Mouse (Mus musculus) urinary bladder, adult 2 months (tissue): ENCODE measurements around the gene Zbtb9. TPM values are rescaled to one million over a fixed set of nuclear protein-coding genes. Genes with fewer than 3 reads are reported as not detected.

Experiments used
- DNase-seq: peaks from one replicate; pipeline ENCODE4 v3.0.0; 2022; ENCODE audit warnings: low spot score
- polyA plus RNA-seq: library from polyadenylated mRNA; depleted of rRNA; stranded (reverse); fragments of >200 nt; gene quantifications from 2 replicates; pipeline ENCODE4 v1.2.3, GENCODE M21; 2012; rRNA removed

The Zbtb9 gene
- polyA plus RNA-seq, 1 experiment: 8.4 TPM

DNA sequence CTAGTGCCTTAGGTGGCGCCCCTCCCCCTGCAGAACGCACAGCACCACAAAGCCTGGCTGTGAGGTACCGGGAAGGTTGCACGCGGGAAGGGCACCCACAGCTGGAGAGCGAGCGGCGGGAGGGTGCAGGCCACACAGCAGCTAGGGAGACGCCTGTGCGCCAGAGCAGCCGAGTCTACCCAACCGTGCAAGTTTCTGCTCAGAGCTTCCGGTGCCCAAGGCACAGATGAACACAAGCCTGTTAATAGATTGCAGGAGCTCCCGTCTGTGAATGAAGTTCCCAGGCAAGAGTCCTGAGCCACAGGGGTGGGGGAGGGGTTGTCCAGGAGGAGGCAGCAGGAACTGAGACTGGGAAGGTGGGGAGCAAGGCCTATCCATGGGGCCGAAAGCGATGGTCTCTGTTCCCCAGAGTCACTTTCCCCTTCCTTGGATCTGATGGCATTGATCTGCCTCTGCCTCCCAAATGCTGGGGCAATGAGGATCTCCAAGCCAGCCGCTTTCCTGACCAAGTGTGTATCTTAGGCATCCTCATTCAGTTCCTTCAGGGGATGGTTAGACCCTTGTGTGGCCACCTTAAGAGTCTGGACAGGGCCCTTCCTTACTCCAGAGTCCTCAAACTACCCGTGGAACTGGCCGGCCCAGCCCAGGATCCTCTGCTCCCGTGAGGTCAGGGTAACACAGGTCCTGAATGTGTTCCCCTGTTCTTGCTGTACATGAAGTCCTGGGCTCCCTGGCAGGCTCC is 67.5 kb downstream of the Zbtb9 start:
- DNase-seq: no peak

DNA sequence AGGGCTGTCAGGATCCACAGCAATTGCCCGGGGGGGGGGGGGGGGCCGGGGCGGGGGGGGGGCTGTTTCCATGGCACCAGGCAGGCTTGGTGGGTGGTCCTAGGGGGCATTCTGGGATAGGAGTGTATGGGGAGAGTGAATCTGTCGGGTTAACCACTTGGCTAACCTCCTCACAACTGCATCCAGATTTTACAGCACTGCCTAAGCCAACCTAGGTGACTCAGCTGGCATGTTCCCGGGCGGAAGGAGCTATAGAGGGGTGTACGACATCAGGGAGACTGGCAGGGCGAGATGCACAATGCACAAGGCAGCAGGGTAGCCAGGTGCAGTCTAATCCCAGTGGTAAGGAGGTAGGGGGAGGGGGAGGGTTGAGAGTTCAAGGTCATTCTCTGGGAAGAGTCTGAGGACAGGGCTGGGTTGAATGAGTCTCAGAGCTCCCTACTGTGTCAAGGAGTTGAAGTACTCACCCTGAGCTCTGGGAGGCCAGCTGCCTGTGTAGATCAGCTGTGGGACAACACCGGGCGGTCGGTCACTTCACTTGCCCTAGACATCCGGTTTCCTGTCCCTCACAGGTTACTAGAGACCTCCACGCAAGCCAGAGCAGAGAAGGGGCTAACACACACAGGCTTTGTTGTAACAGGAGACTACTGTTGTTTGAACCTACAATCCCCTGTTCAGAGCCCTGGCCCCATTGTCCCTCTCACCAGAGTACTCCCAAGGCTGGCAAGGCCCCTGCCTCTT is 68.2 kb downstream of the Zbtb9 start:
- no peak for DNase-seq

DNA sequence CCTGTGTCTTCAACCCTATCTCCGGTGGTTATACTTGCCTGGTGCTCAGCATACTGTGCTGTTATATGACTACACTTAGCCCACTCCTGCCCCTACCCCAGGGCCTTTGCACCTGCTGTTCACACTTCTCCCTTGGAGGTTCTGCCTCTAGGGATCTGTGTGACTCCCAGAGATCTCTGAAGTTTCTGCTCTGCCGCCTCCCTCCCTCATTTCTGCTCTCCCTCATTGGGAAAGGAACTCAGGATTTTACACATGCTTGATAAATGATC is 68.8 kb downstream of the Zbtb9 start:
- no peak for DNase-seq

DNA sequence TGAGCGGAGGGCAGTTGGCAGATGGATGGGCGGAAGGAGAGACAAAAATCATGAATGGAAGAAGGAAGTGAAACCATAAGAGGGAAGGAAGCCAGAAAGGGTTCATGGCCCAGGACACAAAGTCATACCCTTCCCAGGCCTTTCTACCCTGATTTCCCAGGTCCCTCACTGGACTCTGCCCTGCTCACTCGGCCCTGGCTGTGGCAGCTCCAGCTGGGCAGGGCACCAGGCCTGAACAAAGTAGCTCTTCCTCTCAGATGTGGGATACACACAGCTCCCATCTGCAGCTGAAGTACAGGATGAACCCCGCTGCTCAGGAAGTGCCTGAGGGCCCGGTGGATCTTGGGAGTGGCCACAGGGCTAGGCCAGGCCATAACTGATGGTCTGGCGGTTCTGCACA is 69.9 kb downstream of the Zbtb9 start:
- no peak for DNase-seq

DNA sequence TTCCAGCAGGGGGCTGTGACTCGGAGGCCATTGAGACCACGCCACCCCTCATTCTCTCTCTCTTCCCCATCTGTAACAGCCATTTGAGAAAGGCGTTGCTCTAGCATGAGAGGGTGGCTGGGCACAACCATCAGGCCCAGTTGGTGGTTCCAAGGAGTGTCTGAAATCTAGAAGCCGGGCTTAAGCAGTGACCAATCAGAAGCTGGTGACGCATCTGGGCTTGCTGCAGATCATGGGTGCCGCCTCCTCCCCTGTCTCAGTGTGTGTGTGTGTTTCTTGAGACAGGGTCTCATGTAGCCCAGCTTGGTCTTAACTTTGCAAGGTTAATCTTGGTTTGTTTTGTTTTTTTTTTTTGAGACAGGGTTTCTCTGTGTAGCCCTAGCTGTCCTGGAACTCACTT is 72.2 kb downstream of the Zbtb9 start:
- no peak for DNase-seq

DNA sequence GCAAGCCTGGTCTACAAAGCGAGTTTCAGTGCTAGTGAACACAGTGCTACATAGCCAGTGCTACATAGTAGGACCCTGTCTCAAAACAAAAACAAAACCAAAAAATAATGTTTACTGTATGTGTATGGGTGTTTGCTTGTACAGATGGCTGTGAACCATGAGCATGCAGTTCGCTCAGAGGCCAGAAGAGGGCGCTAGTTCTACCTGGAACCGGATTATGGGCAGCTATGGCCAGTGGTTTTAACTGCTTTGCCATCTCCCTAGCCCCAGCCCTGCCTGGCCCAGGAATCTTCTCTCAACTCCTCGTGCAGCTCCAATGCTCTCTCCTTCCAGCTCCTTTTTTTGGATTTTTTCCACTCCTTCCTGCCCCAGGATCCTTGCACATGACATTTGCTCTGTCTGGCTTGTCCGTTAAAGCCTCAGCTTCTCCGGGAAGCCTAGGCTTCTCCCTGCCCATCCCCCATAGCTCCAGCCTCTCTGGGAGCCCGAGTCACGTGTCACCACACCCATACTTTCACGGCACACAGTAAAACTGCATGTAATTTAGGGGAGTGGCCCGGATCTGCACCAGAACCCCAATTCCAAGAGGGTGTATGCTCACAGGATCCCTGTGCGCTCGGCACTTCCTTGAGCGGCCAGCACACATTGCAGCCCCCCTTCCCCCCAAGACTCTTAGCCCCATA is 74.9 kb downstream of the Zbtb9 start:
- no peak for DNase-seq

DNA sequence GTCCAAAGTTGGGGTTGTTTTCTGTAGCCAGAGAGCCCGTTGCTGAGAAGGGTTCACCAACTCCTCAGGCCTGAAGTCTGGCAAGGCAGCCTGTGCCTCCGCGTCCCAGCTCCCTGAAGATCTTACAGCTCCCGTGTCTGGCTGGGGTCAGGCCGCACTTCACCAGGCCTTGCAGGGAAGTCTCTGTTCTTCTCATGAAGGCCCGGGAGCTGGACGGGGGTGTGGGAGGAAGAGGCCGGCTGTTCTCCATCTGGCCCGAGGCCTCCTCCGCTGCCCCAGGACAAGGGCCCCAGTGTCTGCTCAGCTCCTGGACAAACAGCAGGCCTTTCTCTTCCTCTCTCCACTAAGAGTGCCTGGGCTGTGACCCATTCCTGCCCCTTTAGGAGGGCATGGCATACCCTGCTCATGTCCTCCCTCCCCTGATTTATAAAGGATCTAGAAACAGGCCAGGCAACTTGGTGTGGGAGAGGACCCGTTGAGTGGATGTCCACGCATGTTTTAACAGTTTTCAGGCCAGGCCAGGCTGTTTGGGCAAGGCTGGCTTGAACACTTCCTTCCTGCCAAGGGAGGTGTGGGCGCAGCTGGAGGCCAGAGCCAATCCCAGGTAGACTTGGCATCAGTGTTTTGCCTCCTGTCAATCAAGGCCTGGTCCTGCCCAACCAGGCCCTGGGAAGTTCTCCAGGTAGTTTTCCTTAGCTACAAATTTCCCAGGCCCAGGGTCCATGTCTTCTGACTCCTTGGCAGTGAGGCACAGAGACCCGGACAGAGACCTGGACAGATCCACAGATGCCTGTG is 75.7 kb downstream of the Zbtb9 start:
- DNase-seq: no peak

DNA sequence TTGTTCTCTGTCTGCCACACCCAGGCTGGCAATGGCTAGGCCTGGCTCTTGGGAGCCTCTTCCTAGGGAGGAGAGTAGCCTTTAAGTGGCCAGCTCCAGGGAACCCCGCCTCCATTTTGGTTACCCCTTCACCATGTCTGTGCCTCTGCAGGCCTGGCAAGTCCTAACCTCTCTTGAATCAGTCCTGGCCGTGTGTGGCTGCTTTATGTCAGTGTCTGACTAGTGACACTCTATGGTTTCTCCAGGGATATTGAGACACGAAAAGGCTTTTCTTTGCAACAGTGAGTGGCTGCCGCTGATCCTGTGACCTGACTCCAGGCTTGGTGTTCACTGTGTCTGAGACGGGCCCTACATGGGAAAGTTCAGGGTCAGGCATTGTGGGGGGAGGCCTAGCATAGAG is 77.9 kb downstream of the Zbtb9 start:
- no peak for DNase-seq

DNA sequence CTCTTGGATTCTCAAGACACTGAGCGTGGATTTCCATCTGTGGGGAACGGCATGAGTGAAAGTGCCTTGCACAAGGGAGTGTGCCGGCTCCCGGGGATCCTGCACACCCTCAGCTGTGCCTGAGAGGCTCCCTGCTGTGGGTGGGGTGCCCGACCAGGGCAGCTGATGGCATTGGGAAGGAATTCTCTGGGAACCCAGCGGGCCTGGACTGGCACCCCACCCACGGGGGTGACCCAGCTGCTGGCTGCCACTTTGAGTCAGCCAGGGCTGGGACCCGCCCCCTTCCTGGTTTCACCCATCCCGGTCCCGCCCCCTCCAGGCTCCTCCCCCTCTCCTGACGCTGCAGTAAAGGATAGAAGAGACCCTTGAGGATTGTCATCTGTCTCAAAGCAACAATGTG is 78.5 kb downstream of the Zbtb9 start:
- DNase-seq: no peak

DNA sequence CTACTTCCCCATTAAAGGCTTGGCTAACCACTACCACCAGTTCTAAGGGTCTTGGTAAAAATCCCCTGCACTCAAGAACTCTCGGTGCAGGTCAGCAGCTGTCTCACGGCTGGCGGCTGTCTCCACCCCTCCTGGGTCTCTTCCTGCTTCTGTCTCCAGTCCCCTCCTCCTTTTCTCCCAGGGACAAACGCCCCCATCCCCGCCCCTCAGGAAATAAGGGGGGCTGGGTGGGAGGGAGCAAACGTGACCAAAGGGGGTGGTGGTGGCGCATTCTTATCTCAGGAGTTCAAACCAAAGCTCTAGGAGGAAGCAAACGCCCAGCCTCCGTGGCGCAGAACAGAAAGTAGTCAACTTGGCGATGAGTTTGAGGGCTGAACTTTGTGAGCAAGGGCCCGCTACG is 83.2 kb downstream of the Zbtb9 start:
- DNase-seq: no peak

DNA sequence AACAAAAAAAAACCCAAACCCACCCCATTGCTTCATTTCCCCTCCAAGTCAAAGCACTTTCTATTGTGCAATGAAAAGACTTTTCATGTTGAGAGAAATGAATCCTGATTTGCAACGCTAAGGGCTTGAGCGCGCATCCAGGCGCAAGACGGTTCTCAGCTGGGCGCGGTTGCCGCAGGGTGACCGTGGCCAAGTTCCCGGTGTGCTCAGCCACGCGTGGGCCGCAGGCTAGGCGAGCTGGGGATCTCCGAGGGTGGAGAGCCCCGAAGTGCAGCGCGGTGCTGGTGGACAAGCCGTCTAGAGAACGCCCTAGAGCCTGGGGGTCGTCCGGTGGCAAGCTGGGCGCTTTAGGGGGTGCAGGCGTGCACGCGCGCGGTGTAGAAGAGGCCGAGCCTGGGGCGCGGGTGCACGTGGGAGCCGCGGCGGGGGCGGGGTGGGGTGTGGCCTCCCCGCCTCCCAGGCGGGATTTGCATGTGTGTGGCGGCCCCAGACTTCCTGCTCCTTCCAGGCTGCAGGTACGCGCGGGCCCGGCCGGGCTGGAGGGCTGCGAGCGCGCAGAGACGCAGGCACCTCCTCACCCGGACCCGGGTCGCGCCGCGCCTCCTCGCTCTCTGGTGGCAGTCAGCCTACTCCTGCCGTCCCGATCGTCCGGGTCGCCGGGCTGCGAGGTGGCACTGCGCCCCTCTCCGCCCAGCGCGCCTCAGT is 84.0 kb downstream of the Zbtb9 start, which contains the start of gene Itpr3:
TSS of gene Itpr3 (plus strand) at position 493 of the 705 bp plus-strand sequence.
- DNase-seq: peak; percentile 78

DNA sequence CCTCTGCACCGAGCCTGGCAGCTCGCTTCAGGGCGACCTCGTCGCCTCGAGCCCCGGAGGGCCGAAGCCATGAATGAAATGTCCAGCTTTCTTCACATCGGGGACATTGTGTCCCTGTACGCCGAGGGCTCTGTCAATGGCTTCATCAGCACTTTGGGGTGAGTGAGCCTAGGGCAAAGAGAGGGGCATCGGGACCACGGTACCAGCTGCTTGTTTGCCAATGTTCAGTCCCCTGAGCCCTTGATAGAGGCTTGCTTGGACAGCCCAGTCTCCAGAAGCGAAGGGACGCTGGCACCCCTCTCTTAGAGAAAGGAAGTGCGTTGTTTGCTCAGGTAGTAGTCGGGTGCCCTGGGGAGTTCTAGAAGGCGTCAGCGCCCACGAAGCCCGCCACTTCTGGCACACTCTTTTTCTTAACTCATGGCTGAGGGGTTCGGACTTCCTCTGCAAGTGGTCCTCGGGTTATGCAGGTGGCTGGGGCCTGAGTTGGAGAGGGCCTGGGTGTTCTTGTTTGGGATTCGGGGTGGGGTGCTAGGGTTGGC is 84.6 kb downstream of the Zbtb9 start:
- no peak for DNase-seq

Other genes with a start within 250 kb of the Zbtb9 start
- 31.1 and 32.5 TPM in 2 replicates for gene Bnip1, start 192.1 kb upstream of the Zbtb9 start, polyA plus RNA-seq
- not detected in 2 replicates for gene Nkx2-5, start 128.2 kb upstream of the Zbtb9 start, polyA plus RNA-seq
- gene Kifc5b, start 56.1 kb upstream of the Zbtb9 start, polyA plus RNA-seq: 1.7 and 1.8 TPM in 2 replicates
- 51.2 and 65.3 TPM in 2 replicates for gene Phf1, start 40.1 kb upstream of the Zbtb9 start, polyA plus RNA-seq
- gene Cuta, start 33.6 kb upstream of the Zbtb9 start, polyA plus RNA-seq: 122 and 145 TPM in 2 replicates
- gene Syngap1, start 31.9 kb upstream of the Zbtb9 start, polyA plus RNA-seq: 22.1 and 32.4 TPM in 2 replicates
- 34.8 and 36.8 TPM in 2 replicates for gene Bak1, start 55.8 kb downstream of the Zbtb9 start, polyA plus RNA-seq
- 9.5 and 17.8 TPM in 2 replicates for gene Itpr3, start 84.1 kb downstream of the Zbtb9 start, polyA plus RNA-seq
- 175 and 243 TPM in 2 replicates for gene Uqcc2, start 160.7 kb downstream of the Zbtb9 start, polyA plus RNA-seq
- gene Ip6k3, start 194.6 kb downstream of the Zbtb9 start, polyA plus RNA-seq: 0.13 and 0.17 TPM in 2 replicates
- 58.8 and 65.6 TPM in 2 replicates for gene Lemd2, start 231.3 kb downstream of the Zbtb9 start, polyA plus RNA-seq